Mouse (Mus musculus) neural tube, embryonic 11.5 days (tissue): ENCODE data around the gene Ttll11. TPM values are rescaled to one million over a fixed set of nuclear protein-coding genes. Genes with fewer than 3 reads are reported as not detected.

Experiments
- ATAC-seq: fragments of 200-750 bp; cut with Nextera tagmentation; 2 replicates; pipeline ENCODE4 v1.8.0; 2017; ENCODE audit warnings: moderate number of reproducible peaks, mild to moderate bottlenecking, moderate TSS enrichment, moderate library complexity; ENCODE audit not compliant: insufficient read depth, low FRiP score, low TSS enrichment
- DNase-seq: peaks from one replicate; pipeline ENCODE4 v3.0.0-alpha.2; 2015; ENCODE audit warnings: low spot score
- H3K27ac ChIP-seq: fragments of 300-500 bp; sonication (generic); 2 replicates; pipeline ENCODE4 v1.5.1; 2014; ENCODE audit warnings: low read depth, mild to moderate bottlenecking, low read length
- H3K27me3 ChIP-seq: fragments of 300-500 bp; sonication (generic); 2 replicates; pipeline ENCODE4 v1.6.1; 2014; ENCODE audit warnings: mild to moderate bottlenecking, low read length, mixed read lengths; ENCODE audit not compliant: control insufficient read depth, insufficient read depth
- H3K36me3 ChIP-seq: fragments of 300-500 bp; sonication (generic); 2 replicates; pipeline ENCODE4 v1.6.1; 2014; ENCODE audit warnings: mild to moderate bottlenecking, low read length, moderate library complexity, mixed read lengths; ENCODE audit not compliant: control insufficient read depth, insufficient read depth
- H3K4me1 ChIP-seq: fragments of 300-500 bp; sonication (generic); 2 replicates; pipeline ENCODE4 v1.6.1; 2014; ENCODE audit warnings: low read length, mixed read lengths; ENCODE audit not compliant: control insufficient read depth, insufficient read depth
- H3K4me2 ChIP-seq: fragments of 300-500 bp; sonication (generic); 2 replicates; pipeline ENCODE4 v1.6.1; 2014; ENCODE audit warnings: low read depth, mild to moderate bottlenecking, moderate library complexity
- H3K4me3 ChIP-seq: fragments of 300-500 bp; sonication (generic); 2 replicates; pipeline ENCODE4 v1.5.1; 2014; ENCODE audit warnings: low read depth, low read length
- H3K9ac ChIP-seq: fragments of 300-500 bp; sonication (generic); 2 replicates; pipeline ENCODE4 v1.6.1; 2014; ENCODE audit warnings: mild to moderate bottlenecking, low read length
- H3K9me3 ChIP-seq: fragments of 300-500 bp; sonication (generic); 2 replicates; pipeline ENCODE4 v1.6.1; 2016; ENCODE audit warnings: low read length; ENCODE audit not compliant: control insufficient read depth
- WGBS: fragments of 180-500 bp; shearing (Covaris S2); extraction: QIAGEN DNeasy Blood & Tissue Kit; methylation state at CpG from one replicate; pipeline ENCODE4 v1.1.7; 2014; 5-methylcytosine and 5-hydroxymethylcytosine counted together
- polyA plus RNA-seq: library from polyadenylated mRNA; unstranded; fragments of >200 nt; fragmentation: Nextera tagmentation; extraction: Ambion mirVana; gene quantifications from 2 replicates; pipeline ENCODE4 v1.2.1, GENCODE M21; 2014

The Ttll11 gene
- polyA plus RNA-seq, 1 experiment from 2014 or later, result 2.1 TPM

DNA sequence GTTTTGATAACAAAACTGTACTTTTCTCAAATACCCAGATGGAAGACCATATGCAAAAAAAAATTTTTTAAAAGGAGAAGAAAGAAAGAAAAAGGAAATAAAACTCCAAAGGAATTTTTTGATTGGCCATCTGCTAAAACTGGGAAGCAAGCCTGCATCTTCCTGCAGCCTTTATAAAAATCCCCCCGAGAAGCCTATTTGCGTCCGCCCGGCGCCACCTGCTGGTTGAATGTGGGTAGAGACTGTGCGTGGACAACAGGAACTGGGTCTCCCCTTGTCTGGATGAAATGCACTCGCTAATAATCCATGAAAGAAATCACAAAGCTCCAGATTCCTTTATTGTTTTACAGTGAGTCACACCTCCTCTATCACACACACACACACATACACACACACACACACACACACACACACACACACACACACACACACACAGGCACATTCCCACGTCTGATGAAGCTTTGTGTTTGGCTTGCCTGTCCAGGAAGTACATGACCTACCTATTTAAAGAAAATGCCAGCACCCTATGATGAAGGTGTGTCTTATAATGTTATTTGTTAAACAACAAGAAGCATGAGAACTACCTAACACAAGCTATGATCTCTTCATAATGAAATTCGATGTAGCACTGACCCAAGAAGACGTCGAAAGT is 49.1 kb downstream of the Ttll11 start:
- no peak for ATAC-seq
- H3K4me1 ChIP-seq, result no peaks in the 10 kb centered on the region
- no peaks in the 10 kb centered on the region for H3K27me3 ChIP-seq
- H3K36me3 ChIP-seq, result no peaks in the 10 kb centered on the region
- H3K9me3 ChIP-seq, result no peaks in the 10 kb centered on the region
- no peak overlapping the region for H3K9ac ChIP-seq
- no peak overlapping the region for H3K4me3 ChIP-seq
- no peak overlapping the region for H3K27ac ChIP-seq
- 39% methylated on average over 11 of the region's 11 CpGs for WGBS
- H3K4me2 ChIP-seq, result no peak overlapping the region
- DNase-seq, result peak; percentile 86

DNA sequence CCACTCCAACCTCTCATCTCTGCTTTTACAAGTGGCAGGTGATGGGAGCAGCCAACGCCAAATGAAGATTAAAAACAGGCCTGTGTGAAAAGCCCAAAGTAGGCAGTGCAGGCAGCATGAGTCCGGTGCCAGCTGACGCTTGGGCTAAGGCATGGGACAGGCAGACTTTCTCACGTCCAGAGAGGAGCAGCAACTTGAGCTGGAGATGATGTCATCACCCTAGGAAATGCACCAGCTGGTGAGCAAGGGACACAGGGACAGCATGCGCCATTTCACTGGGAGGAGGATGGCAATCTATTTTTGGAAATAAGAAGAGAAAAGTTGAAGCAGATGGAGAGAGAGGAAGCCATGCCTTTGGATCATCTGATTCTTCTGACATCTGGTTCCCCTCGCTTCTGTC is 51.6 kb downstream of the Ttll11 start:
- ATAC-seq, result no peak
- Histone ChIP-seq H3K36me3 (no peaks in the 10 kb centered on the region), H3K27ac (no peak overlapping the region), H3K9ac (no peak overlapping the region), H3K4me1 (no peaks in the 10 kb centered on the region), H3K4me3 (no peak overlapping the region), H3K9me3 (no peaks in the 10 kb centered on the region), H3K4me2 (no peak overlapping the region), H3K27me3 (no peaks in the 10 kb centered on the region)
- WGBS, result 71% methylated on average over 6 of the region's 6 CpGs
- DNase-seq, result no peak

DNA sequence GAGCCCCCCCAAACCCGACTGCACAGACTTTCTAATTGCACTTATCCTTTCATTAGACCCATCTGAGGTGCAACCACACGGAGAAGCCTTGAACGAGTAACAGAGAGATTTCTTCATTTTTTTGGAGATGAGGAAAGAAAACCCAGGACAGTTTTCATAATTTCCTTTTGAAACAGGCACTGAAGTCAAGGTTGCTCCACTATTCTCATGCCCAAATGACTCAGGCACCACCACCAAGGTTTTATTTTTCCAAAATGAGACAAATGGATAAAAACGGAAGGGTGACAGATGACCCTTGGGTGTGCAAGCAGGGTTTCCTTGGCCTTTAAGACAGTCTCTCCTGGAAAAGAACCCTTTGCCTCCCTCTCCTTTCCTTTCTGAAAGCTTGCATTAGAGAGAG is 54.8 kb downstream of the Ttll11 start:
- Histone ChIP-seq H3K36me3 (no peaks in the 10 kb centered on the region), H3K4me1 (no peaks in the 10 kb centered on the region), H3K9ac (no peak overlapping the region), H3K27ac (no peak overlapping the region), H3K9me3 (no peaks in the 10 kb centered on the region), H3K27me3 (no peaks in the 10 kb centered on the region), H3K4me2 (no peak overlapping the region), H3K4me3 (no peak overlapping the region)
- WGBS, result 79% methylated on average over 4 of the region's 4 CpGs
- DNase-seq, result no peak
- no peak for ATAC-seq

DNA sequence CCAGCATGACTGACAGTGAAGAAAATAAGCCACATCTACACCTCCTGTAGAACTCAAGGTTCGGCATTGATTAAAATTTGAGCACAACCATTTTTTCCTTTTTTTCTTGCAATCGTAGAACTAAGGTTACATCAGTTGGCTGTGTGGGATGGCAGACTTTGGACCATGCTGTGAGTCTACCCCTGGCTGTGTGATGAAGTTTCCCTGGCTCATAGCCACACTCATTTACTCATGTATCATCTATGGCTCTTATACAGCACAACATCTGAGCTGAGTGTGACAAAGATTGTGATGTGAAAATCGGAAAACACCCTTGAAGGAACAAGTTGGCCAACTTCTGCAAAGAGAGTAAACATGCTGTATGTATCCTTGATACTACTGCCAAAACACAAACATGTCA is 56.8 kb downstream of the Ttll11 start:
- Histone ChIP-seq H3K4me1 (no peaks in the 10 kb centered on the region), H3K4me2 (no peak overlapping the region), H3K9me3 (no peaks in the 10 kb centered on the region), H3K27me3 (no peaks in the 10 kb centered on the region), H3K4me3 (no peak overlapping the region), H3K9ac (no peak overlapping the region), H3K36me3 (no peaks in the 10 kb centered on the region), H3K27ac (no peak overlapping the region)
- 90% methylated on average over 3 of the region's 3 CpGs for WGBS
- ATAC-seq (no peak), DNase-seq (no peak)

DNA sequence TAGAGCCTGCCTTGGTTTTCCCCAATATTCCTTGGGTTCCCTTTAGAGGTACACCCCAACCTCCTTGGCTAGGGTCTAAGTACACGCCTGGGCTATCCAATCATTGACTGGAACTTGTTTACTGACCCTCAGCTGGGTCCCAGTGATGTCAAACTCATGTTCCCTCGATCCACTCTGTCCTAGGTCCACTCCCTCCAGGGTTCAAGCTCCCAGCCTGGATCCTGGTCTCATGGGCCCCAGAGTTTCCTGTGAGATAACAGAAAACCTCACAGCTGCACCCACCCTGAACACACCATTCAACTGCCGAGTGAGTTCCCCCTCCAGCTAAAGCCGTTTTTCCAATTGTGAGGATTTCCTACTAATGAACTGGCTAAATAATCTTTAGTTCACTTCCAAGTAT is 67.6 kb downstream of the Ttll11 start:
- no peak overlapping the region for H3K4me3 ChIP-seq
- ATAC-seq, result no peak
- no peaks in the 10 kb centered on the region for H3K27me3 ChIP-seq
- no peak overlapping the region for H3K9ac ChIP-seq
- H3K4me2 ChIP-seq, result no peak overlapping the region
- H3K36me3 ChIP-seq, result no peaks in the 10 kb centered on the region
- no peaks in the 10 kb centered on the region for H3K9me3 ChIP-seq
- no peaks in the 10 kb centered on the region for H3K4me1 ChIP-seq
- DNase-seq, result no peak
- WGBS, result 72% methylated on average over 4 of the region's 4 CpGs
- no peak overlapping the region for H3K27ac ChIP-seq

DNA sequence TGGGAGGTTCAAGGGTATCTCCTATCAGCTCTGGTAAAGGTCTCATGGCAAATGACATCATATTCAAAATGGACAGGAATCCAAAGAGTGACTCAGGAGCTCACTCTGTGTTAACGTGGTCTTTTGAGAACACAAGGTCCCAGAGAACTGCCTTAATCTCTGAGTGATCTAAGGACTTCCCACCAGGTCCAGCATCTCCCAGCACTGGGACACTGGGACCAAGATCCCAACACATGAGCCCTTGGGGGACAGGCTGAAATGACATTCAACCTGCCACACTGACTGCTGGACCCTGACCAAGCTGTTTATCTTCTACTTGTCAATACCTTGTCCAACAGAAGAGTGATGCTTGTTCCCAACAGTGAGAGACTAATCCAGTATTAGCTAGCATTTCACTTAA is 68.0 kb downstream of the Ttll11 start:
- Histone ChIP-seq H3K4me2 (no peak overlapping the region), H3K9me3 (no peaks in the 10 kb centered on the region), H3K4me3 (no peak overlapping the region), H3K9ac (no peak overlapping the region), H3K27ac (no peak overlapping the region), H3K36me3 (no peaks in the 10 kb centered on the region), H3K4me1 (no peaks in the 10 kb centered on the region), H3K27me3 (no peaks in the 10 kb centered on the region)
- no peak for ATAC-seq
- 86% methylated on average over 1 of the region's 1 CpGs for whole genome bisulfite sequencing
- DNase-seq, result no peak

DNA sequence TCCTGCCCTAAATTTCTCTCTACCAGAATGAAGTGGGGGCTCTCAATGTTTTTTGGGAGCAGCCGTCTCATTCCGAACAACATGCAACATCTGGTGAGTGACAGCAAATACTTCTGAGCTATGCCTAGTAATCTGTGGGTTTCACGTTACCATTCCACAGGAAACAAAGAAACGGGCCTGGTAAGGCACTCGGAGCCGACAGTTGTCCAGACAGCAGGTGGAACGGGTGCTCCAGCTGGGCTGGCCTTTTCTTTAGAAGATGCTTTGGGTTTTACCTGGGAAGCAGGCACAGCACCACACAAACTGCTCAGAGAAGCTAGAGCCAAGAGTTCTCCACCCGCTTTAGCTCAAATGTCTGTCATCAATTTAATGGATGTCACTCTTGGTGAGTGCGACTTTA is 69.0 kb downstream of the Ttll11 start:
- no peak for DNase-seq
- WGBS, result 44% methylated on average over 9 of the region's 9 CpGs
- Histone ChIP-seq H3K36me3 (no peaks in the 10 kb centered on the region), H3K27me3 (no peaks in the 10 kb centered on the region), H3K9me3 (no peaks in the 10 kb centered on the region), H3K4me2 (no peak overlapping the region), H3K4me1 (no peaks in the 10 kb centered on the region), H3K27ac (no peak overlapping the region), H3K4me3 (no peak overlapping the region), H3K9ac (no peak overlapping the region)
- no peak for ATAC-seq

DNA sequence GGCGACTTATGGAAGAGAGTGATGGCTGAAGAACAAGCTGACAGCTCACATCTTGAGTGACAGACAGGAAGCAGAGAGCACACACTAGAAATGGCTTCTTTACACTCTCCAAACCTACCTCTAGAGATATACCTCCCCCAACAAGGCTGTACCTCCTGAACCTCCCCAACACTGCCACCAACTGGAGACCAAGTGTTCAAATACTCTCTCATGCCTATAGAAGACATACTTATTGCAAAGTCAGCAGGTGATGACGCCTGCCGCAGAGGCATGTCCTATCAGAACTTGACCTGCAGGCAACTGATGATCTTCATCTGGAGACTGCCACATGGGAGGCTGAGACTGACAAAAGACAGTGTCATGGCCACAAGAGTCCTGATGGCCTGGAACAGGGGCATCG is 70.4 kb downstream of the Ttll11 start:
- DNase-seq (no peak), ATAC-seq (no peak)
- H3K27me3 ChIP-seq, result no peaks in the 10 kb centered on the region
- no peak overlapping the region for H3K27ac ChIP-seq
- H3K4me3 ChIP-seq, result no peak overlapping the region
- no peaks in the 10 kb centered on the region for H3K9me3 ChIP-seq
- H3K4me2 ChIP-seq, result no peak overlapping the region
- no peaks in the 10 kb centered on the region for H3K36me3 ChIP-seq
- H3K9ac ChIP-seq, result no peak overlapping the region
- H3K4me1 ChIP-seq, result no peaks in the 10 kb centered on the region
- WGBS, result 96% methylated on average over 4 of the region's 4 CpGs

DNA sequence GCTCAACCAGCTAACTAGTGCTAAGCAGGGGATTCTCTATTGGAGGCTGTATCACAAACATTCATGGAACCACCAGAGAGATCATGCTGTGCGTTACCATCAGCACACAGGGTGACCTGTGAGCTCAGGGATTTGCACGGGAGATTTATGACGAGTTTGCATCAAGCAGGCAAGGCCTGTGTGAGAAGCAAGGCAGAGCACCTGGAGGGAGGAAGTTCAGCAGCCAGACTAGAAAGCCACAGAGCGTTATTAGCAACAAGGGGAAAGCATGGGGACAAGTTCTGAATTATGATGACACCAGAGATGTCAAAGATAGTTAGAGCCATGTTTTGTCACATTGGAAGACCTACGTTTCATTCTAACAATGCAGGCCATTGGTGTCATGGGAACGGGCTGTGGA is 72.1 kb downstream of the Ttll11 start:
- Histone ChIP-seq H3K4me3 (no peak overlapping the region), H3K9ac (no peak overlapping the region), H3K9me3 (no peaks in the 10 kb centered on the region), H3K27ac (no peak overlapping the region), H3K27me3 (no peaks in the 10 kb centered on the region), H3K4me1 (no peaks in the 10 kb centered on the region), H3K4me2 (no peak overlapping the region), H3K36me3 (no peaks in the 10 kb centered on the region)
- 85% methylated on average over 6 of the region's 6 CpGs for WGBS
- no peak for DNase-seq
- no peak for ATAC-seq
